Mouse (Mus musculus): ENCODE results near the gene Dda1. TPM values are rescaled to one million over a fixed set of nuclear protein-coding genes. Genes with fewer than 3 reads are reported as not detected.

Dda1 gene
- polyA plus RNA-seq, 1 experiment from 2014 or later, result 128 TPM

DNA sequence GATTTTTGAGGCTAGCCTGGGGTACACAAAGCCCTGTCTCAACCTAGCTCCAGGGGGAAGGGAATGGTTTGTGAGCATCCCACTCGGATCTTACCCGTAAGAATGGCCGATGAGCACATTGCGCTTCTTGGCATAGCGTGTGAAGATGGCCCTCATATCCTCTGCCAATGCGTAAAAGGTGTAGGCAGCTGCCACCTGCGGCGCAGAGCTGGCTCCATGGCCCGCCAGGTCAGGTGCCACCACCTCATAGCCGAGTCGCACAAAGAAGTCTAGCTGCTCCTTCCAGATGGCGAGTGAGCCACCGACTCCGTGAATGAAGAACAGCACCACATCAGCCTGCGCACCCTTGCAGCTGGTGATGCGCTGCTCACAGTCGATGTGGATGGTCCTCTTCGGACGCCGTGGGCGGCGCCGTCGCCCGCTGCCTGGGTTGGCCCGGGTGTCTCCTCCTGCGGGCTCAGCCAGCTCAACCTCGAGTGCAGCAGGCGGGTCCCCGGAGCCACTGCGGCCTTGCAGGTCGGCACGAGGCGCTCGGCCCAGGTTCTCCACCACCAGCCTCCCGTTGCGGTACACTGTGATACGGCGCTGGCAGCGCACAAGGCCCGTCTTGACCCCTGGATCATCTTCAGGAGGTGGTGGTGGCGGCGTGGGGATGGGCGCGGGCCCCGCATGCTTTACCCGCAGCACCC, 7.7 kb upstream of the Dda1 start:
- Histone ChIP-seq H3K27me3 (ENCODE audit: insufficient read depth, poor library complexity, severe bottlenecking) (peaks cover 47% of the 10 kb centered on the region), H3K4me1 (peaks cover 49% of the 10 kb centered on the region), H3K27ac (no peak overlapping the region), H3K9me3 (no peaks in the 10 kb centered on the region; the same call in 1 of the 2 replicates), H3K4me3 (peak overlapping the region; percentile 30), H3K36me3 (peaks cover 48% of the 10 kb centered on the region)
- no peak for DNase-seq (ENCODE audit: low spot score)
- 59% methylated on average over 47 of the region's 47 CpGs for WGBS

DNA sequence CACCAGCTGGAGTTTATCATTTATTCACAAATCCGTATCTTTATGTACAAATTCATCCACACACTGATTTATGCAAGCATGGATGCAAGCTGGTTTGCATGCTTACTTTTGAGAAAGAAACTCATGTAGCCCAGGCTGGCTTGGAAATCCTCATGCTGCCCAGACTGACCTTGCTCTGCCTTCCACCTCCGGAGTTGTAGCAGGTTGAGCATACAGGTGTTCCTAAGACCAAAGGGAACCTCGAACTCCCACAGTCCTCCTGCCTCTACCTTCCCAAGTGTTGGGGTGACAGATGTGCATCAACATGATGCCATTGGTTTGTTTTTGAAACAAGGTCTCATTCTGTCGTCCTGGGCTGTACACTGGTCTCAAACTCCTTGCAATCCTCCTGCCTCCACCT, 6.8 kb upstream of the Dda1 start:
- Histone ChIP-seq H3K36me3 (peaks cover 46% of the 10 kb centered on the region), H3K4me1 (peaks cover 44% of the 10 kb centered on the region), H3K4me3 (peak overlapping the region; percentile 86), H3K9me3 (no peaks in the 10 kb centered on the region), H3K27ac (no peak overlapping the region), H3K27me3 (ENCODE audit: insufficient read depth, poor library complexity, severe bottlenecking) (peaks cover 38% of the 10 kb centered on the region)
- no peak for DNase-seq (ENCODE audit: low spot score)
- 70% methylated on average over 4 of the region's 4 CpGs for WGBS

DNA sequence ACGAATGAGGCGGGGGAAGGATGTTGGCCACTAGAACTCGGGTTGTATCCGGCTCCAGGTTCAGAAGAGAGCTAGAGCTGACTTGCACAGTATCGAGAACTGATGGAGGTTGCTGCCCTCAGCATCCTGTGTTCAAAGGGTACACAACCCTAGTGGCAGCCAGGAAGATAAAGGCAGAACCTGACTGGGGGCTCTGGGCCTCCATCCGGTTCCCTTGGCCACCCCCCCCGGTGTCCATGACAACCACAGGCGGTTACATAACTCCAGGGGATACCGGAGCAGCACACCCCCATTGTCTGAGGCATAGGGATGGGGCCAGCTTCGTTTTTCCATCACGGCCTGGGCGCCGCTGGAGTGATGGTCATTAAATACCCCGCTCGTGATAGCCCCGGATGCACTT, 6.2 kb upstream of the Dda1 start:
- no peak for DNase-seq (ENCODE audit: low spot score)
- H3K27me3 ChIP-seq (ENCODE audit: insufficient read depth, poor library complexity, severe bottlenecking), result peaks cover 33% of the 10 kb centered on the region

DNA sequence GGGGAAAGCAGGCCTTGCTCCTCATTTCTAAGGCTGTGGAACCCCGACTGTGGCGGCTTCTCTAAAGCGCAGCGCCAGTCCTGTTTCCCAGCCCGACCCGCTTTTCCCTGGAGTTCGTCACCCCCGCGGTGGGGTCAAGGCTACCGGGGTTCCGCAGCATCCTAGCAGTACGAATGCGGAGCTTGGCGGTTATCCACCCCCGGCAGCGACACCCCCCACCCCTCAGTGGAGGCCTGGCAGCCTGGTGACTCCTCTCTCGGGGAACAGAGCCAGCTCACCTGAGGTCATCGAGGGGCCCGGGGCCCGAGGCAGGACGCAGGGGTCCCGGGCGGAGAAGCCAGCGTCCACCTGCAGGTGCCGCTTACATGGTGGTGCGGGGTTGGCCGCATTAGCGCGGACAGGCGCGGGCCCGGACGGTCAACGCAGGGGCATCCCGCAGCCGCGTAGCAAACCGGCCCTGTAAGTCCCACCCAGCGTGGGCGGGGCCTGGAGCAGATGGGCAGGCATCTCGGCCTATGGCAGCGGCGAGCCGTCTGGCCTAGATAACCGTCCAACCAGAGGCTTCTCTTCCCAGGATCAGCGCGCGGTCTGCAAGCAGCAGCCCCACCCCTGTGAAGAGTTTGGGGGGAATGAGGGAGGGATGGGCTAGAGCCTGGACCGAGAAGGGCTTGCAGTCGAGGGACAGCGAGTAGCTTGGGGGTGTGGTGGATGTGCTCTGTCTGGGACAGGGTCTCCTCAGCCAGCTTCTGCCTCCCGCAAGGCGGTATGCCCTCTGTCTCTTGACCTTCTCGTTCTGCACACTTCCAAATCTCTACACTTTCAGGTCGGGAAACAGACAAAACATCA, 5.6 kb upstream of the Dda1 start, which contains the start of gene Abhd8:
Abhd8 (minus strand) TSS at position 468 of the 846 bp plus-strand sequence.
- Histone ChIP-seq H3K36me3 (peaks cover 34% of the 10 kb centered on the region), H3K4me3 (peak within 1 kb of the TSS; percentile 86), H3K27ac (peak within 1 kb of the TSS; percentile 85), H3K9me3 (no peaks in the 10 kb centered on the region), H3K27me3 (ENCODE audit: insufficient read depth, poor library complexity, severe bottlenecking) (peaks cover 30% of the 10 kb centered on the region), H3K4me1 (peaks cover 41% of the 10 kb centered on the region)
- peak; percentile 98 for DNase-seq (ENCODE audit: low spot score)
- under 1% methylated on average over 55 of the region's 55 CpGs for WGBS

More for the DNA sequence above, 6.2 kb upstream of the Dda1 start:
- Histone ChIP-seq H3K27ac (peak overlapping the region; percentile 85), H3K4me1 (peaks cover 41% of the 10 kb centered on the region), H3K36me3 (peaks cover 40% of the 10 kb centered on the region), H3K9me3 (no peaks in the 10 kb centered on the region), H3K4me3 (peak overlapping the region; percentile 86)
- WGBS, result 9% methylated on average over 16 of the region's 16 CpGs

DNA sequence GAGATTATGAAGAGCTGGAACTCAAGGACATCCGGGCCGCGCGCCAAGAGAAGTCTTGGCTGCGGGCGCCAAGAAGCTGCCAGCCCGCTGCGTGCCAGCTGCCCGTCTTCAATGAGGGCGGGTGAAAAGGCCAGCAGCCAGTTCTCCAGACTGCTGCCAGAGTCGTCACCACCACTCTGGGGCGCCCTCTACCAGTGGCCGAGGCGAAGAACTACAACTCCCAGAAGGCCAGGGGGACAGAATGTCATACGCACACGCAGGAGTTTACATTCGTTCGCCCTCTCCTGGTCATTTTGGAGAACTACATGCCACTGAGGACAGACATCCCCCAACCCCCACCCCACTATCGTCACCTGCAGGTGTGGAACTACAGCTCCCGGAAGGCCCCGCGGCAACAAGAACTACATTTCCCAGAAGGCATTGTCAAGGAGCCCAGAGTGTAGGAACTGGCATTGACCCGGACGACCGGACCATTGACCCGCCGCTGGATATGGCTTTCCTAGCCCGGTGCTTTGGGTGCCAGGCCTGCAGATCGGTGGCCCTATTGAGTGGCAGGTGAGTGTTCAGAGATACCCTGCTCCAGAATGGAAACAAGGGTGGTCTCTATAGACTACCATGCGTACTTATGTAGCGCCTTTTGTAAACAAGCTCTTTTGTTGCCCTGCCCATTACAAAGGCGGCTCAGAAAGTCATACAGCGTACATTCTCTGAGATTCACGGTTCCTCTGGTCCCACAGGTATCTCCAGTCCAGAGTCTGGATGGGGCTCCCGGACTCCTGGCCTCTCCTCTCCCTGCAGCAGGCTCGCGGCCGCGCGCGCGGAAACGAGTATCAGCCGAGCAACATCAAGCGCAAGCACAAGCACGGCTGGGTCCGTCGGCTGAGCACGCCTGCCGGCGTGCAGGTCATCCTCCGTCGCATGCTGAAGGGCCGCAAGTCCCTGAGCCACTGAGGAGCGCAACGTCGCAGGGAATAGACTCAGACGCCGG, 4.2 kb upstream of the Dda1 start, which contains the start of gene Mrpl34:
Mrpl34 (plus strand) TSS at position 447 of the 988 bp plus-strand sequence.
- Histone ChIP-seq H3K9me3 (no peaks in the 10 kb centered on the region), H3K27me3 (ENCODE audit: insufficient read depth, poor library complexity, severe bottlenecking) (peaks cover 19% of the 10 kb centered on the region), H3K4me3 (peak within 1 kb of the TSS; percentile 86), H3K36me3 (peaks cover 21% of the 10 kb centered on the region), H3K27ac (peak within 1 kb of the TSS; percentile 85), H3K4me1 (peaks cover 46% of the 10 kb centered on the region)
- peak; percentile 100 for DNase-seq (ENCODE audit: low spot score)
- under 1% methylated on average over 59 of the region's 59 CpGs for WGBS

- Histone ChIP-seq H3K27ac (no peak overlapping the region), H3K4me3 (peak overlapping the region; percentile 86), H3K36me3 (peaks cover 22% of the 10 kb centered on the region), H3K27me3 (ENCODE audit: insufficient read depth, poor library complexity, severe bottlenecking) (peaks cover 19% of the 10 kb centered on the region), H3K4me1 (peaks cover 56% of the 10 kb centered on the region), H3K9me3 (no peaks in the 10 kb centered on the region)
- WGBS, result 76% methylated on average over 8 of the region's 8 CpGs
- DNase-seq (ENCODE audit: low spot score), result no peak
Measured at GRCm38 (mm10) chr8:71465733-71466132, 3.3 kb upstream of the Dda1 start.

DNA sequence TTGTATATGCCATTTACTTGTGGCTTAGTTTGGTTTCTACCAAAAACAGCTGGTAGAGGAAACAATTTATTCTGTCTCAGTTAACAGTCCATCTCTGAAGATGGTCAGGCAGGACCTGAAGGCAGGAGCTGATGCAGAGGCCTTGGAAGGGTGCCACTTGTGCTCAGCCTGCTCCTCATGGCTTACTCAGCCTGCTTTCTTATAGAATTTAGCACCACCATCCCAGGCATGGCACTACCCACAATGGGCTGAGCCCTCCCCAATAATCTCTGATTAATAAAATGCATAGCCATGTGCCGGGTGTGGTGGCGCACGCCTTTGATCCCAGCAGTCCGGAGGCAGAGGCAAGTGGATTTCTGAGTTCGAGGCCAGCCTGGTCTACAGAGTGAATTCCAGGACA, 2.8 kb upstream of the Dda1 start:
- DNase-seq (ENCODE audit: low spot score), result no peak
- no peak overlapping the region for H3K27ac ChIP-seq
- H3K4me1 ChIP-seq, result peaks cover 56% of the 10 kb centered on the region
- H3K4me3 ChIP-seq, result no peak overlapping the region
- no peaks in the 10 kb centered on the region for H3K9me3 ChIP-seq
- peaks cover 22% of the 10 kb centered on the region for H3K36me3 ChIP-seq
- H3K27me3 ChIP-seq (ENCODE audit: insufficient read depth, poor library complexity, severe bottlenecking), result peaks cover 14% of the 10 kb centered on the region
- WGBS, result 91% methylated on average over 5 of the region's 5 CpGs

GRCm38 (mm10) chr8:71467201-71467600, 1.8 kb upstream of the Dda1 start:
- Histone ChIP-seq H3K4me1 (peaks cover 49% of the 10 kb centered on the region), H3K27ac (no peak overlapping the region), H3K9me3 (no peaks in the 10 kb centered on the region), H3K36me3 (peaks cover 27% of the 10 kb centered on the region), H3K4me3 (no peak overlapping the region), H3K27me3 (ENCODE audit: insufficient read depth, poor library complexity, severe bottlenecking) (peaks cover 4% of the 10 kb centered on the region)
- DNase-seq (ENCODE audit: low spot score), result no peak
- 91% methylated on average over 2 of the region's 2 CpGs for WGBS

DNA sequence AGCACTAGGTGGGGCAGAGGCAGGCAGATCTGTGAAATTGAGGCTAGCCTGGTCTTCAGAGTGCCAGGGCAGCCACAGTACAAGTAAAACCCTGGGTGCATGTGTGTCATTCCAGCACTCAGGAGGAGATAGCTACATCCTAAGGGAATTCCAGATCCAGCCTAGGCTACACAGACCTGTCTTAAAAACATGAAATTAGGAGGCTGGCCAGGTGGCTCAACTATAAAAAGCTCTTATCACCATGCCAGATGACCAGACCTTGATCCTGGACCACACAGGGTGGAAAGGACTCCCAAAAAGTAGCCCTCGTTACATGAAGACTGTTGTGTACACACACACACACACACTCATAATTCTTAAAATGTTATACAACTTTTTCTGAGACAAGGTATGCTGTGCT, 998 bp upstream of the Dda1 start:
- no peak for DNase-seq (ENCODE audit: low spot score)
- H3K9me3 ChIP-seq, result no peaks in the 10 kb centered on the region
- H3K27me3 ChIP-seq (ENCODE audit: insufficient read depth, poor library complexity, severe bottlenecking), result no peaks in the 10 kb centered on the region
- H3K36me3 ChIP-seq, result peaks cover 35% of the 10 kb centered on the region
- peaks cover 41% of the 10 kb centered on the region for H3K4me1 ChIP-seq
- WGBS, result 83% methylated on average over 1 of the region's 1 CpGs
- H3K27ac ChIP-seq, result no peak overlapping the region
- H3K4me3 ChIP-seq, result no peak overlapping the region

DNA sequence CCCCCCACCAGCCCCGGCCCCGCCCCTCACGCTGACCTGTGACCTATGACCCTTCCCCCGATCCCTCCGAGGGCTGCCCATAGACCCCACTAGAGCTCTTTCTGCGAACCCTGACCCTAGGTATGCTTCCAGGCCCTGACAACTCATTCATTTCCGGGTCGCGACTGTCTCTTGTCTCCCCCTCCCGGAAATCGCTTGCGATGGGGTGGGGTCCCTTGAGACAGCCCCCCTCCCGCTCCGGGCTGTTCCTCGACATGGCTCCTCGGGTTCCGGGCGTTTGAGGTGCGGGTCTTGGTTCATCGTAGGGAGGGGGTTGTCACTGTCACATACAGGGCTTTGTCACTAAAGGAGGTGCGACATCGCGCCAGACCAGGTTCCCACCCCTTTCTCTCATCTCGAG, 412 bp downstream of the Dda1 start:
- DNase-seq (ENCODE audit: low spot score), result no peak
- under 1% methylated on average over 24 of the region's 24 CpGs for WGBS
- Histone ChIP-seq H3K4me3 (peak overlapping the region; percentile 94), H3K36me3 (peaks cover 49% of the 10 kb centered on the region), H3K27me3 (ENCODE audit: insufficient read depth, poor library complexity, severe bottlenecking) (no peaks in the 10 kb centered on the region), H3K9me3 (no peaks in the 10 kb centered on the region), H3K27ac (peak overlapping the region; percentile 92), H3K4me1 (peaks cover 27% of the 10 kb centered on the region)

DNA sequence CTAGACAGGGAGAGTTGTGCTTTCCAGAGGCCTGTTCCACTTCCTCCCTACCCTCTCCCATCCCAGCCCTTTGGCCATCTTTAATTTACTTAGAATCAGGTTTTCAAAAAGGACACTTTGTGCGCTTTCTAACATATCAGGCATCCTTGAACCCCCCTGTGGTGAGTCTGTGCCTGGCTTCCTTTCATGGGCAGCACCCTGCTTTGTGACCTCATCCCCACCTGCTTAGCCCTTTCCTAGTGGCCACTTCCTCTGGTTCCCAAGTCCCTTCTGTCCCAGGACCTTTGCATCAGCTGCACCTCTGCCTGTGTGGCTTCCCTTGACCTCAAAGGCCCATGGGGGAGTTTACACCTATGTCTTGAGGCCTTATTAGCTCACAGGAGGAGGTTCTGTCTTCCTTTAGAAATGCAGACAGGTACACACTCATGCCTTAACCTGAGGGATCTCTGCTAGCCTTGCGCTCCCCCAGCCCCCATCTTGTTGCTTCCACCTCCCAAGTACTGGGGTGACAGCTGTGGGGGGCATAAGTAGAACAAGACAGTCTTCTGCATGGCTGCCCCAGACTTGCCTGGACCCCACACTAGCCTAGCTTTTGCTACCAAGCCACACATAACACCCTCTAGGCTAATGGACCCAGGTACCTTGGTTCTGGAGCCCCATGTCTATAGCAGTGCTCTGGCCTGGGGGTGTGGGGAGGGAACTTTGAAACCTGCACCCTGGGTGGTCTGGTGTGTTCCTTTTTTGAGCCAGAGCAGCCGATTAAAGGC, 1.3 kb downstream of the Dda1 start:
- no peak overlapping the region for H3K27ac ChIP-seq
- 85% methylated on average over 3 of the region's 3 CpGs for WGBS
- peaks cover 23% of the 10 kb centered on the region for H3K4me1 ChIP-seq
- no peaks in the 10 kb centered on the region for H3K27me3 ChIP-seq (ENCODE audit: insufficient read depth, poor library complexity, severe bottlenecking)
- H3K36me3 ChIP-seq, result peaks cover 59% of the 10 kb centered on the region
- H3K4me3 ChIP-seq, result peak overlapping the region; percentile 94
- DNase-seq (ENCODE audit: low spot score), result no peak
- H3K9me3 ChIP-seq, result no peaks in the 10 kb centered on the region

GRCm38 (mm10) chr8:71470913-71471255, 1.9 kb downstream of the Dda1 start:
- 85% methylated on average over 5 of the region's 5 CpGs for WGBS
- Histone ChIP-seq H3K27ac (no peak overlapping the region), H3K9me3 (no peaks in the 10 kb centered on the region), H3K36me3 (peaks cover 61% of the 10 kb centered on the region), H3K27me3 (ENCODE audit: insufficient read depth, poor library complexity, severe bottlenecking) (no peaks in the 10 kb centered on the region), H3K4me3 (no peak overlapping the region), H3K4me1 (peaks cover 23% of the 10 kb centered on the region)
- no peak for DNase-seq (ENCODE audit: low spot score)
